Mouse (Mus musculus) small intestine, adult 2 months (tissue): Measurements from ENCODE around the gene Kcnc3.

Experiments
- CTCF ChIP-seq: fragments of 200-500 bp; IDR thresholded peaks from 2 replicates; pipeline ENCODE4 v1.5.1; 2012; ENCODE audit warnings: low read depth, mild to moderate bottlenecking, control low read depth, inconsistent platforms, low read length, moderate library complexity, mixed read lengths; ENCODE audit not compliant: insufficient replicate concordance, insufficient read length; ENCODE audit errors: extremely low read depth
- POLR2A ChIP-seq: fragments of 200-500 bp; IDR thresholded peaks from 2 replicates; pipeline ENCODE4 v1.6.1; 2012; ENCODE audit warnings: low read depth, mild to moderate bottlenecking, control low read depth, inconsistent platforms, low read length, moderate library complexity

- TF ChIP-seq CTCF: peak; percentile 23; the same call in 1 of the 2 replicates
- no peak for TF ChIP-seq POLR2A
These were observed 26.6 kb downstream of the Kcnc3 start for GRCm38 (mm10) chr7:44617059-44617458.
